ENCODE assay signal across 8 mouse cellular contexts in the genomic region with DNA sequence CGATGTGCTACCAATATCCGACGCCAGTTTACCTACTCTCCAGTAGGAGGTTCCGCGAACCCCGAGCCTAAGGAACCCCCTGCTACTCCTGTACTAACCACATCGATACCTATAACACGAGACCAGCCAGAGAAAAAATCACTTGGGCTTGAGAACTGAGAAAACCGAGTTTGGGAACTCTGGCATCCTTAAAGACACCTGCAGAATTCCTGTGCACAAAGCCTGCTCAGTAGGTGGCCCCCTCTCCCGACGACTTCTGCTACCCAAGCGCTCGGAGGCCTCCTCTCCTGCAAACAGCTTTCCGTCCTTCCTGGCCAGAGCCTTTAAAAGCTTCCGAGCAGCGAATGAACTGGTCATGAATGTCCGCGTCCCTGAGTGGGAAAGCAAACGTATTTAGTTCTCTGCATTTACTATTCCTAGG. TPM values are rescaled to one million over a fixed set of nuclear protein-coding genes. Genes with fewer than 3 reads are reported as not detected.
DNase-seq lines count a peak whose midpoint lies in the region; ATAC-seq and TF ChIP-seq lines count a peak whose summit lies in the region.

No protein-coding gene starts in this region.

- H3K27ac ChIP-seq in bone marrow, adult 2 months (ENCODE audit: control insufficient read depth, insufficient read depth, low read depth, low read length, poor library complexity) = no peak overlapping the region
- peak overlapping the region; percentile 49 for H3K27ac ChIP-seq in heart, embryonic 13.5 days (replicated peaks)

- H3K4me2 ChIP-seq in heart, embryonic 13.5 days = peak overlapping the region; percentile 99

- H3K4me1 ChIP-seq in bone marrow, adult 2 months (ENCODE audit: control insufficient read depth, insufficient read depth, low read length) = peaks cover 3% of the 10 kb centered on the region
- peaks cover 18% of the 10 kb centered on the region for H3K4me1 ChIP-seq in heart, embryonic 13.5 days

- WGBS in bone marrow, adult 2 months = under 1% methylated on average over 19 of the region's 19 CpGs
- WGBS in heart, embryonic 13.5 days = under 1% methylated on average over 19 of the region's 19 CpGs

- H3K4me3 ChIP-seq in bone marrow, adult 2 months (replicated peaks; ENCODE audit: control insufficient read depth, low read depth, low read length) = peak overlapping the region; percentile 46
- peak overlapping the region; percentile 68 for H3K4me3 ChIP-seq in heart, embryonic 13.5 days

- no peak for TF ChIP-seq POLR2A in bone marrow, adult 2 months (IDR thresholded peaks at IDR 0.05; ENCODE audit: borderline replicate concordance, control insufficient read depth, low read depth, low read length)

- no peaks in the 10 kb centered on the region for H3K36me3 ChIP-seq in heart, embryonic 13.5 days

- no peak for ATAC-seq in heart, embryonic 13.5 days (ENCODE audit: extremely low read depth, insufficient number of reproducible peaks, low FRiP score, low TSS enrichment)
- ATAC-seq in megakaryocyte progenitor cell, adult 5-6 weeks (replicated peaks; ENCODE audit: poor library complexity) = peak; percentile 2; the same call in 1 of the 2 replicates

- H3K9me3 ChIP-seq in heart, embryonic 13.5 days = no peaks in the 10 kb centered on the region

- H3K9ac ChIP-seq in heart, embryonic 13.5 days = peak overlapping the region; percentile 75

- no peak for TF ChIP-seq CTCF in bone marrow, adult 2 months (IDR thresholded peaks at IDR 0.05; ENCODE audit: control insufficient read depth, insufficient read depth, low read length)

- DNase-seq in kidney, adult 8-10 months = peak; percentile 62 to 68
- no peak for DNase-seq in kidney, adult 18-20 months
- DNase-seq in kidney, postnatal 36 days = peak; percentile 72 to 76
- DNase-seq in testis, postnatal 14 days (ENCODE audit: low spot score) = peak; percentile 51
- DNase-seq in natural killer cell, adult 2 months (ENCODE audit: low spot score in 2 of 2) = no peak

- peaks cover 43% of the 10 kb centered on the region for H3K27me3 ChIP-seq in heart, embryonic 13.5 days (replicated peaks)

RNA-seq across cellular contexts. Expression of a gene that starts 0.7 kb away (rescaled TPM):
- 2.0 TPM in 1 of 2 replicates, not detected in the other for polyA plus RNA-seq in bone marrow, adult 2 months (2011; ENCODE audit: insufficient read depth, insufficient read length, low replicate concordance, missing spikeins)
- 5.3 and 6.0 TPM in 2 replicates for polyA plus RNA-seq in heart, embryonic 13.5 days (2015; fragmentation: Nextera tagmentation; extraction: Ambion mirVana)
- total RNA-seq in megakaryocyte progenitor cell, adult 5-6 weeks (2015) = not detected in 2 replicates
- total RNA-seq in megakaryocyte progenitor cell, adult 5-6 weeks (2017) = 0.10 TPM in 1 of 2 replicates, not detected in the other

RNA-seq across cellular contexts. Expression of a gene that starts 15.0 kb away (rescaled TPM):
- 1.9 and 7.1 TPM in 2 replicates for polyA plus RNA-seq in bone marrow, adult 2 months (2011; ENCODE audit: insufficient read depth, insufficient read length, low replicate concordance, missing spikeins)
- 11.0 and 11.4 TPM in 2 replicates for polyA plus RNA-seq in heart, embryonic 13.5 days (2015; fragmentation: Nextera tagmentation; extraction: Ambion mirVana)
- 12.2 and 13.0 TPM in 2 replicates for total RNA-seq in megakaryocyte progenitor cell, adult 5-6 weeks (2015)
- 14.0 and 17.2 TPM in 2 replicates for total RNA-seq in megakaryocyte progenitor cell, adult 5-6 weeks (2017)

Comparison
In these comparisons a context has a peak if more than half of its experiments do, and no peak if none do; other contexts are left out.
1. DNase-seq: peak in kidney, adult 8-10 months (2 of 2), kidney, postnatal 36 days (2 of 2) and testis, postnatal 14 days (single experiment); none in kidney, adult 18-20 months (single experiment) and natural killer cell, adult 2 months (0 of 2).